Mouse (Mus musculus): Measurements from ENCODE around the gene Trim40. TPM values are rescaled to one million over a fixed set of nuclear protein-coding genes. Genes with fewer than 3 reads are reported as not detected.

Gene Trim40
- polyA plus RNA-seq, 1 experiment from 2014 or later, result not detected

GRCm38 (mm10) chr17:36851627-36852026 is 38.3 kb downstream of the Trim40 start:
- no peaks in the 10 kb centered on the region for H3K27me3 ChIP-seq
- H3K9ac ChIP-seq, result no peak overlapping the region
- 86% methylated on average over 5 of the region's 5 CpGs for WGBS
- no peak overlapping the region for H3K4me3 ChIP-seq (replicated peaks)
- H3K27ac ChIP-seq, result no peak overlapping the region
- peaks cover 60% of the 10 kb centered on the region for H3K36me3 ChIP-seq
- no peaks in the 10 kb centered on the region for H3K9me3 ChIP-seq (replicated peaks)
- H3K4me1 ChIP-seq, result no peaks in the 10 kb centered on the region
- H3K4me2 ChIP-seq, result no peak overlapping the region
- no peak for ATAC-seq (replicated peaks; ENCODE audit: low FRiP score)

GRCm38 (mm10) chr17:36851200-36851599 is 38.7 kb downstream of the Trim40 start:
- Histone ChIP-seq H3K4me1 (no peaks in the 10 kb centered on the region), H3K27me3 (no peaks in the 10 kb centered on the region), H3K4me3 (replicated peaks) (no peak overlapping the region), H3K4me2 (no peak overlapping the region), H3K27ac (no peak overlapping the region), H3K36me3 (peaks cover 56% of the 10 kb centered on the region), H3K9ac (no peak overlapping the region), H3K9me3 (replicated peaks) (no peaks in the 10 kb centered on the region)
- WGBS, result 84% methylated on average over 5 of the region's 5 CpGs
- 0 out of 2 replicates have a peak, but pooled peaks have one; percentile 40 for ATAC-seq (replicated peaks; ENCODE audit: low FRiP score)

GRCm38 (mm10) chr17:36849992-36850391 is 39.9 kb downstream of the Trim40 start:
- WGBS, result 84% methylated on average over 2 of the region's 2 CpGs
- H3K4me1 ChIP-seq, result no peaks in the 10 kb centered on the region
- H3K36me3 ChIP-seq, result peaks cover 45% of the 10 kb centered on the region
- no peak overlapping the region for H3K4me2 ChIP-seq
- H3K27ac ChIP-seq, result no peak overlapping the region
- H3K27me3 ChIP-seq, result no peaks in the 10 kb centered on the region
- no peak for ATAC-seq (replicated peaks; ENCODE audit: low FRiP score)
- H3K4me3 ChIP-seq (replicated peaks), result no peak overlapping the region
- H3K9me3 ChIP-seq (replicated peaks), result no peaks in the 10 kb centered on the region
- H3K9ac ChIP-seq, result no peak overlapping the region

- no peak overlapping the region for H3K4me3 ChIP-seq (replicated peaks)
- H3K4me1 ChIP-seq, result peaks cover 6% of the 10 kb centered on the region; the same call in 1 of the 2 replicates
- no peak overlapping the region for H3K4me2 ChIP-seq
- no peak overlapping the region for H3K9ac ChIP-seq
- no peak overlapping the region for H3K27ac ChIP-seq
- 74% methylated on average over 5 of the region's 5 CpGs for WGBS
- no peaks in the 10 kb centered on the region for H3K27me3 ChIP-seq
- no peak for ATAC-seq (replicated peaks; ENCODE audit: low FRiP score)
- H3K36me3 ChIP-seq, result peaks cover 34% of the 10 kb centered on the region
- H3K9me3 ChIP-seq (replicated peaks), result no peaks in the 10 kb centered on the region
Observed at GRCm38 (mm10) chr17:36848911-36849310, 41.0 kb downstream of the Trim40 start.

GRCm38 (mm10) chr17:36844725-36845124 is 45.2 kb downstream of the Trim40 start:
- H3K4me3 ChIP-seq (replicated peaks), result no peak overlapping the region
- no peak for ATAC-seq (replicated peaks; ENCODE audit: low FRiP score)
- H3K36me3 ChIP-seq, result no peaks in the 10 kb centered on the region; the same call in 1 of the 2 replicates
- no peaks in the 10 kb centered on the region for H3K9me3 ChIP-seq (replicated peaks)
- no peak overlapping the region for H3K27ac ChIP-seq
- no peak overlapping the region for H3K4me2 ChIP-seq
- H3K4me1 ChIP-seq, result peaks cover 10% of the 10 kb centered on the region
- 61% methylated on average over 1 of the region's 1 CpGs for WGBS
- H3K9ac ChIP-seq, result no peak overlapping the region
- no peaks in the 10 kb centered on the region for H3K27me3 ChIP-seq

- no peak overlapping the region for H3K4me2 ChIP-seq
- H3K27ac ChIP-seq, result no peak overlapping the region
- no peaks in the 10 kb centered on the region; the same call in 1 of the 2 replicates for H3K36me3 ChIP-seq
- H3K4me1 ChIP-seq, result peaks cover 10% of the 10 kb centered on the region
- no peak overlapping the region for H3K4me3 ChIP-seq (replicated peaks)
- no peaks in the 10 kb centered on the region for H3K9me3 ChIP-seq (replicated peaks)
- ATAC-seq (replicated peaks; ENCODE audit: low FRiP score), result no peak
- no peak overlapping the region for H3K9ac ChIP-seq
- no peaks in the 10 kb centered on the region for H3K27me3 ChIP-seq
Observed at GRCm38 (mm10) chr17:36844286-36844719, 45.6 kb downstream of the Trim40 start.

GRCm38 (mm10) chr17:36843696-36844095 is 46.2 kb downstream of the Trim40 start:
- H3K9me3 ChIP-seq (replicated peaks), result no peaks in the 10 kb centered on the region
- no peaks in the 10 kb centered on the region for H3K27me3 ChIP-seq
- H3K27ac ChIP-seq, result no peak overlapping the region
- H3K4me1 ChIP-seq, result peaks cover 10% of the 10 kb centered on the region
- no peaks in the 10 kb centered on the region; the same call in 1 of the 2 replicates for H3K36me3 ChIP-seq
- no peak for ATAC-seq (replicated peaks; ENCODE audit: low FRiP score)
- no peak overlapping the region for H3K9ac ChIP-seq
- no peak overlapping the region for H3K4me2 ChIP-seq
- no peak overlapping the region for H3K4me3 ChIP-seq (replicated peaks)
- WGBS, result 78% methylated on average over 7 of the region's 7 CpGs

GRCm38 (mm10) chr17:36840961-36841445 is 48.9 kb downstream of the Trim40 start:
- Histone ChIP-seq H3K27me3 (no peaks in the 10 kb centered on the region), H3K4me3 (replicated peaks) (no peak overlapping the region), H3K36me3 (no peaks in the 10 kb centered on the region), H3K27ac (no peak overlapping the region), H3K9me3 (replicated peaks) (no peaks in the 10 kb centered on the region), H3K4me1 (peaks cover 20% of the 10 kb centered on the region), H3K9ac (no peak overlapping the region), H3K4me2 (no peak overlapping the region)
- ATAC-seq (replicated peaks; ENCODE audit: low FRiP score), result no peak

- Histone ChIP-seq H3K9me3 (replicated peaks) (no peaks in the 10 kb centered on the region), H3K4me2 (no peak overlapping the region), H3K9ac (no peak overlapping the region), H3K27me3 (no peaks in the 10 kb centered on the region), H3K36me3 (no peaks in the 10 kb centered on the region), H3K4me3 (replicated peaks) (no peak overlapping the region), H3K4me1 (peaks cover 23% of the 10 kb centered on the region), H3K27ac (no peak overlapping the region)
- 86% methylated on average over 3 of the region's 3 CpGs for WGBS
- ATAC-seq (replicated peaks; ENCODE audit: low FRiP score), result no peak
Observed at GRCm38 (mm10) chr17:36839931-36840330, 50.0 kb downstream of the Trim40 start.

- H3K4me3 ChIP-seq (replicated peaks), result no peak overlapping the region
- no peaks in the 10 kb centered on the region for H3K9me3 ChIP-seq (replicated peaks)
- H3K9ac ChIP-seq, result no peak overlapping the region
- WGBS, result 88% methylated on average over 5 of the region's 5 CpGs
- 0 out of 2 replicates have a peak, but pooled peaks cover under 1% of the 10 kb centered on the region for H3K27me3 ChIP-seq
- no peak for ATAC-seq (replicated peaks; ENCODE audit: low FRiP score)
- peaks cover 19% of the 10 kb centered on the region for H3K4me1 ChIP-seq
- no peaks in the 10 kb centered on the region for H3K36me3 ChIP-seq
- no peak overlapping the region for H3K27ac ChIP-seq
- H3K4me2 ChIP-seq, result no peak overlapping the region
Observed at GRCm38 (mm10) chr17:36839001-36839400, 50.9 kb downstream of the Trim40 start.

- Histone ChIP-seq H3K4me3 (replicated peaks) (peak within 1 kb of the TSS; percentile 82), H3K4me1 (peaks cover 13% of the 10 kb centered on the region), H3K4me2 (peak within 1 kb of the TSS; percentile 78), H3K27me3 (0 out of 2 replicates have a peak, but pooled peaks cover 4% of the 10 kb centered on the region), H3K9ac (peak within 1 kb of the TSS; percentile 85), H3K36me3 (no peaks in the 10 kb centered on the region), H3K27ac (peak within 1 kb of the TSS; percentile 98), H3K9me3 (replicated peaks) (no peaks in the 10 kb centered on the region)
- peak; percentile 99 for ATAC-seq (replicated peaks; ENCODE audit: low FRiP score)
- WGBS, result under 1% methylated on average over 58 of the region's 58 CpGs
Observed at GRCm38 (mm10) chr17:36836874-36837647, 52.9 kb downstream of the Trim40 start, which contains the start of gene Trim26. Trim26 (plus strand) TSS chr17:36837134.

GRCm38 (mm10) chr17:36836427-36836812 is 53.5 kb downstream of the Trim40 start:
- Histone ChIP-seq H3K27me3 (0 out of 2 replicates have a peak, but pooled peaks cover 4% of the 10 kb centered on the region), H3K36me3 (no peaks in the 10 kb centered on the region), H3K4me2 (peak overlapping the region; percentile 78), H3K27ac (peak overlapping the region; percentile 98), H3K4me3 (replicated peaks) (peak overlapping the region; percentile 82), H3K9ac (peak overlapping the region; percentile 85), H3K9me3 (replicated peaks) (no peaks in the 10 kb centered on the region), H3K4me1 (peaks cover 13% of the 10 kb centered on the region)
- 20% methylated on average over 3 of the region's 3 CpGs for whole genome bisulfite sequencing
- ATAC-seq (replicated peaks; ENCODE audit: low FRiP score), result peak; percentile 5

Measured in kidney, embryonic 15.5 days (tissue).